Mouse (Mus musculus) intestine, embryonic 14.5 days (tissue): ENCODE results near the gene Prune2. TPM values are rescaled to one million over a fixed set of nuclear protein-coding genes. Genes with fewer than 3 reads are reported as not detected.

Source experiments
- ATAC-seq: fragments of 200-750 bp; cut with Nextera tagmentation; replicated peaks from 2 replicates; pipeline ENCODE4 v1.8.0; 2017; ENCODE audit warnings: low read depth, moderate number of reproducible peaks, moderate TSS enrichment, moderate library complexity; ENCODE audit not compliant: low FRiP score, low TSS enrichment
- DNase-seq: peaks from one replicate; pipeline ENCODE4 v3.0.0-alpha.2; 2018; ENCODE audit warnings: low spot score
- H3K27ac ChIP-seq: fragments of 300-500 bp; sonication (generic); 2 replicates; pipeline ENCODE4 v1.5.1; 2014; ENCODE audit warnings: low read depth, mild to moderate bottlenecking, control low read depth
- H3K27me3 ChIP-seq: fragments of 300-500 bp; sonication (generic); replicated peaks from 2 replicates; pipeline ENCODE4 v1.6.1; 2014; ENCODE audit warnings: low read length, control low read depth; ENCODE audit not compliant: control insufficient read depth, insufficient read depth
- H3K36me3 ChIP-seq: fragments of 300-500 bp; sonication (generic); 2 replicates; pipeline ENCODE4 v1.6.1; 2014; ENCODE audit warnings: low read length, control low read depth; ENCODE audit not compliant: control insufficient read depth, insufficient read depth
- H3K4me1 ChIP-seq: fragments of 300-500 bp; sonication (generic); replicated peaks from 2 replicates; pipeline ENCODE4 v1.6.1; 2014; ENCODE audit warnings: low read length, control low read depth, mixed read lengths; ENCODE audit not compliant: control insufficient read depth, insufficient read depth
- H3K4me2 ChIP-seq: fragments of 300-500 bp; sonication (generic); 2 replicates; pipeline ENCODE4 v1.6.1; 2014; ENCODE audit warnings: low read length
- H3K4me3 ChIP-seq: fragments of 300-500 bp; sonication (generic); 2 replicates; pipeline ENCODE4 v1.5.1; 2014; ENCODE audit warnings: low read depth, low read length, control low read depth, mixed read lengths
- H3K9ac ChIP-seq: fragments of 300-500 bp; sonication (generic); 2 replicates; pipeline ENCODE4 v1.6.1; 2014; ENCODE audit warnings: mild to moderate bottlenecking, low read length
- H3K9me3 ChIP-seq: fragments of 300-500 bp; sonication (generic); 2 replicates; pipeline ENCODE4 v1.6.1; 2016; ENCODE audit warnings: low read length, control low read depth; ENCODE audit not compliant: control insufficient read depth
- WGBS: fragments of 180-500 bp; shearing (Covaris S2); extraction: QIAGEN DNeasy Blood & Tissue Kit; methylation state at CpG from one replicate; pipeline ENCODE4 v1.1.7; 2014; 5-methylcytosine and 5-hydroxymethylcytosine counted together
- polyA plus RNA-seq: library from polyadenylated mRNA; unstranded; fragments of >200 nt; fragmentation: Nextera tagmentation; extraction: Ambion mirVana; gene quantifications from 2 replicates; pipeline ENCODE4 v1.2.1, GENCODE M21; 2014

The Prune2 gene
- polyA plus RNA-seq, 1 experiment from 2014 or later, result 2.2 TPM

DNA sequence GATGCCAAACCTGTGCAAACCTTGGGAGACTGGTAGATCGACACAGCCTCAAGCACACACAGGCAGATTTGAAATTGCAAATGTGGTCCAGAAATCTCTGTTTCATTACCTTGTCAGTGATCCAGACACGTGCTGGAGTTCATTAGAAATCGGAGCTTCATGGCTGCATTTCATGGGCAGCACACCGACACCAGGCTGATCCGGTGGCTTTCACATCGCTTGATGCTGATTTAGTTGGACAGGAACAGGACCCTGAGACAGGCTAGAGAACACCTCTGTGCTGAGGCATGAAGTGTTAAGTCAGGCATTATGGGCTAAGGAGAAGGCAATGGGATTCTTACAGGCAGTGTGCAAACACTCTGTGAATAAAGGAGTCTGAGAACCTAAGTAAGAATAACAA, 1.2 kb upstream of the Prune2 start:
- Histone ChIP-seq H3K4me2 (no peak overlapping the region), H3K9me3 (no peaks in the 10 kb centered on the region), H3K27me3 (peaks cover 23% of the 10 kb centered on the region), H3K4me3 (no peak overlapping the region), H3K36me3 (no peaks in the 10 kb centered on the region), H3K9ac (no peak overlapping the region), H3K27ac (no peak overlapping the region), H3K4me1 (peaks cover 5% of the 10 kb centered on the region)
- WGBS, result 85% methylated on average over 6 of the region's 6 CpGs
- DNase-seq (no peak), ATAC-seq (no peak)

GRCm38 (mm10) chr19:16955231-16955612, 696 bp upstream of the Prune2 start:
- peaks cover 23% of the 10 kb centered on the region for H3K27me3 ChIP-seq
- H3K4me2 ChIP-seq, result no peak overlapping the region
- no peak overlapping the region for H3K27ac ChIP-seq
- ATAC-seq (no peak), DNase-seq (no peak)
- WGBS, result 43% methylated on average over 9 of the region's 9 CpGs
- no peak overlapping the region for H3K9ac ChIP-seq
- H3K36me3 ChIP-seq, result no peaks in the 10 kb centered on the region
- no peak overlapping the region for H3K4me3 ChIP-seq
- no peaks in the 10 kb centered on the region for H3K9me3 ChIP-seq
- peaks cover 5% of the 10 kb centered on the region for H3K4me1 ChIP-seq

- Histone ChIP-seq H3K4me1 (peaks cover 5% of the 10 kb centered on the region), H3K27me3 (peaks cover 23% of the 10 kb centered on the region), H3K4me2 (peak overlapping the region; percentile 56), H3K36me3 (no peaks in the 10 kb centered on the region), H3K27ac (no peak overlapping the region), H3K4me3 (peak overlapping the region; percentile 31), H3K9me3 (no peaks in the 10 kb centered on the region), H3K9ac (no peak overlapping the region)
- 2% methylated on average over 7 of the region's 7 CpGs for WGBS
- DNase-seq, result no peak
- peak; percentile 28 for ATAC-seq
These were observed 401 bp downstream of the Prune2 start for GRCm38 (mm10) chr19:16956319-16956718.

GRCm38 (mm10) chr19:16959051-16959450, 3.1 kb downstream of the Prune2 start:
- no peak for ATAC-seq
- WGBS, result 67% methylated on average over 4 of the region's 4 CpGs

GRCm38 (mm10) chr19:16959551-16959950, 3.6 kb downstream of the Prune2 start:
- no peak overlapping the region for H3K27ac ChIP-seq
- DNase-seq (no peak), ATAC-seq (no peak)
- peaks cover 15% of the 10 kb centered on the region for H3K27me3 ChIP-seq
- no peaks in the 10 kb centered on the region for H3K36me3 ChIP-seq
- H3K9me3 ChIP-seq, result no peaks in the 10 kb centered on the region
- no peak overlapping the region for H3K4me2 ChIP-seq
- no peak overlapping the region for H3K9ac ChIP-seq
- H3K4me1 ChIP-seq, result peaks cover 5% of the 10 kb centered on the region
- WGBS, result 40% methylated on average over 8 of the region's 8 CpGs
- no peak overlapping the region for H3K4me3 ChIP-seq

More at GRCm38 (mm10) chr19:16959051-16959450, 3.1 kb downstream of the Prune2 start:
- no peak for DNase-seq
- Histone ChIP-seq H3K4me2 (no peak overlapping the region), H3K4me3 (no peak overlapping the region), H3K36me3 (no peaks in the 10 kb centered on the region), H3K9ac (no peak overlapping the region), H3K9me3 (no peaks in the 10 kb centered on the region), H3K27ac (no peak overlapping the region), H3K4me1 (peaks cover 5% of the 10 kb centered on the region), H3K27me3 (peaks cover 18% of the 10 kb centered on the region)

DNA sequence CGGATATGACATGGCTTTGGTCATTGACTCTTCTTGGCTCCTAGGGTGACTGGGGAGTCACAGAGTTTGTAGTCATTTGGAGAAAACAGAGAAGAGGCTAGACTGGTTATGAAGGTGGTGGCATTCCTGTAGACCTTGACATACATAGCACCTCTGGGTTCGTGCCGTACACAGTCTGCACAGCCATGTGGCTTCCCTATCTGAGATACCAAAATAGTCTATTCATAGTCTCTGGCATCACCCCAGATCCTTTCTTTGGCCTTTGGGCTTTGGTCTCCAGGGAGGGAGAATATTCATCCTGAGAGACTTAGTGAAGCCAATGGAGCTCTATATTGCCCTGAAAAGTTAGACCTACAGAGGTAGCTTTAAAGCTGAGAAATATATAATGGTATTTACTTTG, 5.1 kb downstream of the Prune2 start:
- no peaks in the 10 kb centered on the region for H3K9me3 ChIP-seq

DNA sequence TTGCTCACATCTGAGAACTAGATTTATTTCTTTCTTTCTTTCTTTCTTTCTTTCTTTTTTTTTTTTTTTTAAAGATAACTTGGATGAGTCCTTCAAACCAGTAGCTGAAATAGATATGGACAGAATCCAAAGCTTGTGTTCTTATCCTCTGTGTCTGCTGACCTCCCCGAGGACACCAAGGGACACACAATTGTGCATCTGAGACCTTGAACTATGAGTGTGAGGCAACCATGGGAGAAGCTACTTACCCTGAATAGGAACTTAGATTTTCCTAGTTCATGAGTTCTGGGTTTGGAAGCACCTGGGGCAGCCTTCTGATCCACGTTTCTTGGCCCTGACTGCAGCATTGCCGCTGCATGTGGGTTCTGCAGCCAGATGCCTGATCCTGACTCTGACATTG, 7.3 kb downstream of the Prune2 start:
- H3K27ac ChIP-seq, result no peak overlapping the region
- H3K9me3 ChIP-seq, result no peaks in the 10 kb centered on the region
- ATAC-seq (no peak), DNase-seq (no peak)
- no peaks in the 10 kb centered on the region for H3K4me1 ChIP-seq
- H3K9ac ChIP-seq, result no peak overlapping the region
- H3K36me3 ChIP-seq, result no peaks in the 10 kb centered on the region
- no peak overlapping the region for H3K4me2 ChIP-seq
- H3K27me3 ChIP-seq, result 0 out of 2 replicates have a peak, but pooled peaks cover 3% of the 10 kb centered on the region
- H3K4me3 ChIP-seq, result no peak overlapping the region
- 88% methylated on average over 3 of the region's 3 CpGs for WGBS

More for the DNA sequence above, 5.1 kb downstream of the Prune2 start:
- Histone ChIP-seq H3K4me1 (peaks cover 5% of the 10 kb centered on the region), H3K9ac (no peak overlapping the region), H3K4me3 (no peak overlapping the region), H3K27me3 (peaks cover 12% of the 10 kb centered on the region), H3K36me3 (no peaks in the 10 kb centered on the region), H3K4me2 (no peak overlapping the region), H3K27ac (no peak overlapping the region)
- no peak for DNase-seq
- ATAC-seq, result no peak
- 94% methylated on average over 3 of the region's 3 CpGs for WGBS

- H3K4me1 ChIP-seq, result no peaks in the 10 kb centered on the region
- ATAC-seq (no peak), DNase-seq (no peak)
- no peak overlapping the region for H3K27ac ChIP-seq
- H3K4me2 ChIP-seq, result no peak overlapping the region
- H3K9ac ChIP-seq, result no peak overlapping the region
- H3K36me3 ChIP-seq, result no peaks in the 10 kb centered on the region
- no peak overlapping the region for H3K4me3 ChIP-seq
- H3K27me3 ChIP-seq, result no peaks in the 10 kb centered on the region
- no peaks in the 10 kb centered on the region for H3K9me3 ChIP-seq
- 82% methylated on average over 5 of the region's 5 CpGs for WGBS
These were observed 12.8 kb downstream of the Prune2 start for GRCm38 (mm10) chr19:16968768-16969167.

DNA sequence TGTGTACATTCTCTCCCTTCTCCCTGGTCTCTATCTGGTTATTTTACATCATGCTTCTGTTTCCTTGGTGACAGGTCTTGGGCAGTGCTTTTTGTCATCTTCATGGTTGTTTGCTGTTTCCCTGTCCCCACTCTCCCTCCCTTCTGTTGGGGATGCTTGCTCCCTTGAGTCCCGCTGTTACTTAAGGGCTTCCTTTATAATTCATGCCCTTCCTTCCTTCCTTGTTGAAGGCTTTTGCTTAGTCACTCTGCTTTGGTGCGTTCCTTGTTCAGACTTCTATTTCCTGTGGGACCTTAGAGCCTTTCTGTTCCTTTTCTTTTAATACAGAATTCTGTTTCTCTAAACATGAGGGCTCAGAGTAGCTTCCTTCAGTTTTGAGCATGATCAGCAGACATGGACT, 14.7 kb downstream of the Prune2 start:
- Histone ChIP-seq H3K27me3 (no peaks in the 10 kb centered on the region), H3K4me2 (no peak overlapping the region), H3K4me1 (no peaks in the 10 kb centered on the region), H3K4me3 (no peak overlapping the region), H3K9ac (no peak overlapping the region), H3K27ac (no peak overlapping the region), H3K9me3 (no peaks in the 10 kb centered on the region), H3K36me3 (no peaks in the 10 kb centered on the region)
- ATAC-seq (no peak), DNase-seq (no peak)
- 34% methylated on average over 2 of the region's 2 CpGs for WGBS
